Mouse (Mus musculus): ENCODE measurements around the gene Rpl35.
"Not testable (repeated sequence)": the region's sequence is repeated elsewhere in the genome, so short reads cannot be mapped to it uniquely, and the experiment has no call there.

GRCm38 (mm10) chr2:39010144-39010543 lies 4.7 kb upstream of the Rpl35 start:
- TF ChIP-seq ZC3H11A (IDR thresholded peaks at IDR 0.05; ENCODE audit: borderline replicate concordance, low read depth, low read length); HCFC1 (IDR thresholded peaks at IDR 0.05; ENCODE audit: borderline replicate concordance, insufficient read depth, low read length); ZNF384 (IDR thresholded peaks at IDR 0.05; ENCODE audit: low read depth, low read length); CHD2 (IDR thresholded peaks at IDR 0.05; ENCODE audit: low read depth, low read length): not testable (repeated sequence)

Data from ES-E14 (cell line).